In the genomic region with DNA sequence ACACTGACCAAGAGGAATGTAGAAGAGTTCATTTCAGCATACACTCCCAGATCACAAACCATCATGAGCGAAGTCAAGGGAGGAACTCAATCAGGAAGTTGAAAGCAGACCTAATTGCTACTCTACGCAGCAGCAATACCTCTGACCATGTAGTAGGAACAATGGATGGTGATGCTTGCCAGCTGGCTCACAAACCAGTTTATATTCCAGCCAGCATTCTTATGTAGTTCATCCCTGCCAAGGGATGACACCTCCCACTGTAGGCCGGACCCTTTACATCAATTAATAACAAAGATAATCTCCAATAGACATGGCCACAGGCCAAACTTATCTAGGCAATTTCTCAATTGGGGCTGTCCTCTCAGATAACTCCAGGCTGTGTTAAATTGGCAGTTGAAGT, we compare ENCODE assay signal across 29 mouse cellular contexts.
DNase-seq lines count a peak whose midpoint lies in the region; ATAC-seq and TF ChIP-seq lines count a peak whose summit lies in the region.
"Had no signal": no experiment of that assay in that cellular context is flagged by ENCODE, and none has a peak within 500 bp of the region (broad histone marks: within the 10 kb centered on the region; RNA-seq: fewer than 3 reads in every experiment).

No protein-coding gene starts in this region.

- no peak overlapping the region for H3K4me3 ChIP-seq in heart, embryonic 16.5 days (ENCODE audit: low read length)
- H3K4me3 ChIP-seq in lung, postnatal 0 days (ENCODE audit: low read depth, low read length) = no peak overlapping the region
- H3K4me3 ChIP-seq in layer of hippocampus, adult 2 months = no peak overlapping the region
- H3K4me3 ChIP-seq: embryonic facial prominence, embryonic 13.5 days; heart, embryonic 15.5 days; hindbrain, embryonic 10.5 days; hindbrain, embryonic 15.5 days; kidney, embryonic 15.5 days; liver, embryonic 12.5 days had no signal

- DNase-seq in heart, adult 8-10 months (ENCODE audit: low spot score) = no peak
- peak; percentile 5 for DNase-seq in ovary, postnatal 14 days (ENCODE audit: low spot score)
- DNase-seq in ovary, postnatal 10 days (ENCODE audit: low spot score) = no peak
- DNase-seq in lung, postnatal 0 days (ENCODE audit: low spot score) = peak; percentile 67
- DNase-seq in lung, postnatal 4 days = peak; percentile 39 to 57
- DNase-seq in layer of hippocampus, adult 2 months (ENCODE audit: low spot score in 2 of 2) = no peak
- DNase-seq: adrenal gland, postnatal 25 days; cerebellum, adult 18-20 months; kidney, adult 11 months; kidney, postnatal 25 days; left cerebral cortex, postnatal 4 days; liver, postnatal 0 days; right cerebral cortex, postnatal 14 days; spleen, adult 18-20 months; thymus, postnatal 14 days had no signal

- H3K36me3 ChIP-seq in heart, embryonic 16.5 days (ENCODE audit: control insufficient read depth, insufficient read depth) = no peaks in the 10 kb centered on the region
- no peaks in the 10 kb centered on the region for H3K36me3 ChIP-seq in lung, postnatal 0 days (ENCODE audit: insufficient read depth, low read length)
- H3K36me3 ChIP-seq: embryonic facial prominence, embryonic 13.5 days; G1E; heart, embryonic 15.5 days; hindbrain, embryonic 10.5 days; hindbrain, embryonic 15.5 days; kidney, embryonic 15.5 days; liver, embryonic 12.5 days had no signal

- TF ChIP-seq CTCF in lung, postnatal 0 days (IDR thresholded peaks at IDR 0.05) = no peak
- TF ChIP-seq CTCF in layer of hippocampus, adult 2 months (conservative IDR thresholded peaks at IDR 0.05) = no peak

- no peak overlapping the region for H3K4me2 ChIP-seq in heart, embryonic 16.5 days (ENCODE audit: low read depth, low read length)
- no peak overlapping the region for H3K4me2 ChIP-seq in lung, postnatal 0 days (replicated peaks; ENCODE audit: low read depth, low read length)
- H3K4me2 ChIP-seq: embryonic facial prominence, embryonic 13.5 days; heart, embryonic 15.5 days; hindbrain, embryonic 15.5 days; kidney, embryonic 15.5 days; liver, embryonic 12.5 days; midbrain, embryonic 11.5 days had no signal

- TF ChIP-seq EP300 in lung, postnatal 0 days (IDR thresholded peaks at IDR 0.05) = peak; percentile 70; the same call in 1 of the 2 replicates

- ATAC-seq in heart, embryonic 16.5 days (replicated peaks; ENCODE audit: extremely low read depth, insufficient read depth, low FRiP score) = peak; percentile 74
- ATAC-seq in lung, postnatal 0 days = peak; percentile 73
- no peak for ATAC-seq in frontal cortex, adult (ENCODE audit: low TSS enrichment)
- ATAC-seq: forebrain, embryonic 16.5 days; inflammation-experienced regulatory T-cells, adult 6 months; liver, embryonic 12.5 days; liver, postnatal 0 days; midbrain, embryonic 16.5 days; Patski had no signal

- H3K27me3 ChIP-seq in heart, embryonic 16.5 days (ENCODE audit: control insufficient read depth, insufficient read depth, low read length) = no peaks in the 10 kb centered on the region
- no peaks in the 10 kb centered on the region for H3K27me3 ChIP-seq in lung, postnatal 0 days (replicated peaks; ENCODE audit: insufficient read depth, low read length)
- H3K27me3 ChIP-seq: embryonic facial prominence, embryonic 13.5 days; heart, embryonic 15.5 days; hindbrain, embryonic 15.5 days; kidney, embryonic 15.5 days; liver, embryonic 12.5 days; Patski had no signal

- no peak overlapping the region for H3K9ac ChIP-seq in heart, embryonic 16.5 days (ENCODE audit: low read length)
- no peak overlapping the region for H3K9ac ChIP-seq in lung, postnatal 0 days (replicated peaks; ENCODE audit: low read depth)
- H3K9ac ChIP-seq: embryonic facial prominence, embryonic 13.5 days; heart, embryonic 15.5 days; hindbrain, embryonic 15.5 days; kidney, embryonic 15.5 days; liver, embryonic 12.5 days; liver, postnatal 0 days had no signal

- H3K4me1 ChIP-seq in heart, embryonic 16.5 days (ENCODE audit: control insufficient read depth, insufficient read depth, low read length) = peaks cover 8% of the 10 kb centered on the region
- H3K4me1 ChIP-seq in lung, postnatal 0 days (ENCODE audit: insufficient read depth, low read depth, low read length) = no peaks in the 10 kb centered on the region
- H3K4me1 ChIP-seq: embryonic facial prominence, embryonic 13.5 days; hindbrain, embryonic 10.5 days; hindbrain, embryonic 15.5 days; kidney, embryonic 15.5 days; liver, embryonic 12.5 days had no signal

- H3K9me3 ChIP-seq in heart, embryonic 16.5 days (replicated peaks; ENCODE audit: control insufficient read depth, low read length) = peaks cover 3% of the 10 kb centered on the region
- H3K9me3 ChIP-seq in lung, postnatal 0 days (ENCODE audit: low read length) = no peaks in the 10 kb centered on the region
- H3K9me3 ChIP-seq: G1E; heart, embryonic 15.5 days; kidney, embryonic 15.5 days; liver, embryonic 12.5 days had no signal

- 50% methylated on average over 3 of the region's 3 CpGs for WGBS in heart, embryonic 16.5 days
- 51% methylated on average over 3 of the region's 3 CpGs for WGBS in lung, postnatal 0 days

- H3K27ac ChIP-seq in heart, embryonic 16.5 days (ENCODE audit: low read length) = no peak overlapping the region
- no peak overlapping the region for H3K27ac ChIP-seq in lung, postnatal 0 days (ENCODE audit: low read length)
- H3K27ac ChIP-seq in layer of hippocampus, adult 2 months = no peak overlapping the region
- H3K27ac ChIP-seq: embryonic facial prominence, embryonic 13.5 days; heart, embryonic 15.5 days; hindbrain, embryonic 10.5 days; hindbrain, embryonic 15.5 days; kidney, embryonic 15.5 days; liver, embryonic 12.5 days had no signal

Comparison
In these comparisons a context has a peak if more than half of its experiments do, and no peak if none do; other contexts are left out.
1. DNase-seq: peak in ovary, postnatal 14 days (single experiment), lung, postnatal 0 days (single experiment) and lung, postnatal 4 days (2 of 2); none in heart, adult 8-10 months (single experiment), ovary, postnatal 10 days (single experiment) and layer of hippocampus, adult 2 months (0 of 2).